Mouse (Mus musculus) myocyte (in vitro differentiated cells): ENCODE results near the gene Rtkn.

ENCODE experiments used
- E2F4 ChIP-seq: IDR thresholded peaks from one replicate; pipeline ENCODE4 v1.6.1; 2011; ENCODE audit warnings: mild to moderate bottlenecking, control low read depth, moderate library complexity; ENCODE audit not compliant: insufficient read depth
- POLR2AphosphoS2 ChIP-seq: IDR thresholded peaks from one replicate; pipeline ENCODE4 v1.6.1; 2011; ENCODE audit warnings: low read depth, control low read depth; ENCODE audit not compliant: insufficient read length

- TF ChIP-seq E2F4 (no peak), POLR2AphosphoS2 (no peak)
These were observed 10.5 kb downstream of the Rtkn start for GRCm38 (mm10) chr6:83145805-83146204.
